Mouse (Mus musculus): ENCODE data around the gene Atf2.

The Atf2 gene

DNA sequence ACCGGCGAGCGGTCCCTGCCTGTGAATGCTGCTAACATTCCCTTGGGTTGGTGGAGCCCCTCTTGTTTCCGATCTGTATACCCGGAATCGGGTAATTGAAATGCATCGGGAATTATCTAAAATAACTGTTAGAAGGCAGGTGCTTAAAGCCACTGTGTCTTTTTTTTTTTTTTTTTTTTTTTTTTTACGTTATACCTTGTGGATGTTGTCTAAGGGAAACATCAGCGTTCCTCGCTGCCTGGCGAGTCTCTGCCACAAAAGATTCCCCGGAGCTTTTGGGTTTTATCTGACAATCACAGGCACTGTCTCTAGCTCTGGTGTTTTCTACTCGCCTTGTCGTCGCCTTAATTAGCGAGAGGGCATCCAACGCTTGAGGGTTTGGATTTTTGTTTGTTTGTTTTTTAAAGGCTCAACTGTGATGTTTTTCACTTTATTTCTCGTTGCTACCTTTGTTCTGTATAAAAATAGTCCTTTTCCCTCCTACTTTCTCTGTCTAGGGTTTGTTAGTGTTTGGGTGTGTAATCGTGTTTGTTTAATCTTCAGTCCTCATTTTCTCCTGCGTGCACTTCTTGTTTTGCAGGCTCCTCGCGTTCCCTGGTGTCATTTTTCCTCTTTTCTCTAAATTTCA, 116.6 kb downstream of the Atf2 start:
- no peak for DNase-seq (ENCODE audit: low read depth, low spot score)

DNA sequence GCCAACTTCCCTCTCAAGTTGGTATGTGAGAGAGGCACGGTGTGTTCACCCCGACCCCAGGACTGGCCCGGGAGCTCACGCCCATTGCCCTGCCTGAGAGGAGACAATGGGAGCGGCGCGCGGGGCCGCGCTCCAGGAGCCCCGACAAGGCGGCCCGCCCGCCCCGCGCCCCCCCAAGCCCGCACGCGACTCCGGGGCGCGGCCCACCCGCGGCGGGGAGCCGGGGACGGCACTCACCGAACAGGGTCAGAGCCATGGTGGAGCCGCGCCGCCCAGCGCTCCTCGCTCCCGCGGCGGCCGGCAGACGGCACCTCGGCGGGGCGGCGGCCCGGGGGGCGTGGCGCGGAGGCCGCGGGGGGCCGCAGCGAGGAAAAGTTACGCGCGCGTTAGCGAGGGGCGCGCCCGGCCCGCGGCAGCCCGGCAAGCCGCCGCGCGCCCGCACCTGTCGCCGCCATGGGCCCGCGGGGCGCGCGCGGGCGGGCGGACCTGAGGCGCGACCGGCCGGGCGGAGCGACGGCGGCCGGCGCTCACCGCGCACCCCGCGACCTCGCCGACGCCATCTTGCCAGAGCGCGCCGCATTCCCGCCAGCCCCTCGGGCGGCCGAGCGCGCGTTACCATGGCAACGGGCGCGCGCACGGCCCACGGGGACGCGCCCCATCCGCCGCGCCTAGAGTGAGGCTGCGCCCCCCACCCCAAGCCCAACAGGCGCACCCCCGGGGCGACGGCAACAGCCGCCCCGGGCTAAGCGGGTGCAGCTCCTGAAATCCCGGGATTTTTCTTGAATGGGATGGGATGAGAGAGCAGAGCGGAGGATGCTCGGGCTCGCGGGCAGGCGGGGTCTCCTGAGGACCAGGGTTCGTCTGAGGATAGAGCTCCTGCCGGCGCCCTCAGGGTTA, 117.4 kb downstream of the Atf2 start, which contains the start of gene Chn1:
Gene Chn1, minus strand, starts transcription at position 561 of the 897 bp plus-strand sequence.
- peak; percentile 80 for DNase-seq (ENCODE audit: low read depth, low spot score)

DNA sequence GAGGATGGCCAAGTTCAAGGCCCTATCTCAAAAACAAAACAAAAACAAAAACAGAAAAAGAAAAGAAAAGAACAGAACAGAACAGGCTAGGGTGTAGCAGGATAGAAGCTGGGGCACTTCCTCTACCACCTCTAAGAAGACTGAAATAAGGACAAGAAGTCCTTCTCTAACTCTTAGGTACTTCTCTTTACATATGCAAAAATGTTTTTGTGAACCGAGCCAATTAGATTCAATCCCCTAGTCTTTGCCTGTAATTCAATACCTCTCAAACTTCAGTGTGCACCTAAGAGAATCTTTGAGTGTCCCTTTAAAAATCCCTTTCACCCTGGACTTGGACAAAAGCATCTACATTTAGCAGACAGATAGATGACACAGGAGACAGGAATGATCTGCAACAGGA, 119.5 kb downstream of the Atf2 start:
- DNase-seq (ENCODE audit: low read depth, low spot score), result no peak

DNA sequence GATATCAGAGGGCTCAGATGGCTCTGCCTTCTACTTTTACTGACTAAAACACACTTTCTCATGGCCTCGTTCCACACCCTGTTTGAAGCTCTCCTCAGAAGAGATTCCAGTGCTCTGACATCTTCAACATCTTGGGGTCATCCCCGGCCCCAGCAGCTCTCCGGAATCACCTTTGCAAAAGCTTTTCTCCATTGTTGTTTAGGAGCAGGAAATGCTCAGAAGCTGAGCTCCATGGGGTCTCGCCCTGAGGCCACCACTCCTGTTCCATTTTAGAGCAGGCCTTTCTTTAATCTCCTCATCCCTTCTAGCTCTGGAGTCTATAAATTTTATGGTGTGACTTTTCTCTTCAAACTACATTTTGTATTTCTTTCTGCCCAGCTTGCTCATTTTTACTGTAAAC, 123.8 kb downstream of the Atf2 start:
- DNase-seq (ENCODE audit: low read depth, low spot score), result no peak

Measured in forelimb bud, embryonic 11.5 days (tissue).